Mouse (Mus musculus) neutrophil, adult 83 days (primary cell): Measurements from ENCODE around the gene Spryd7. TPM values are rescaled to one million over a fixed set of nuclear protein-coding genes. Genes with fewer than 3 reads are reported as not detected.

Experiments used
- total RNA-seq, 2 experiments: library from RNA; stranded (reverse); gene quantifications; one replicate each; pipeline ENCODE4 v1.2.4; 2023

Spryd7 gene
- 1 to 10 TPM; 2.0 to 3.1 TPM for total RNA-seq

DNA sequence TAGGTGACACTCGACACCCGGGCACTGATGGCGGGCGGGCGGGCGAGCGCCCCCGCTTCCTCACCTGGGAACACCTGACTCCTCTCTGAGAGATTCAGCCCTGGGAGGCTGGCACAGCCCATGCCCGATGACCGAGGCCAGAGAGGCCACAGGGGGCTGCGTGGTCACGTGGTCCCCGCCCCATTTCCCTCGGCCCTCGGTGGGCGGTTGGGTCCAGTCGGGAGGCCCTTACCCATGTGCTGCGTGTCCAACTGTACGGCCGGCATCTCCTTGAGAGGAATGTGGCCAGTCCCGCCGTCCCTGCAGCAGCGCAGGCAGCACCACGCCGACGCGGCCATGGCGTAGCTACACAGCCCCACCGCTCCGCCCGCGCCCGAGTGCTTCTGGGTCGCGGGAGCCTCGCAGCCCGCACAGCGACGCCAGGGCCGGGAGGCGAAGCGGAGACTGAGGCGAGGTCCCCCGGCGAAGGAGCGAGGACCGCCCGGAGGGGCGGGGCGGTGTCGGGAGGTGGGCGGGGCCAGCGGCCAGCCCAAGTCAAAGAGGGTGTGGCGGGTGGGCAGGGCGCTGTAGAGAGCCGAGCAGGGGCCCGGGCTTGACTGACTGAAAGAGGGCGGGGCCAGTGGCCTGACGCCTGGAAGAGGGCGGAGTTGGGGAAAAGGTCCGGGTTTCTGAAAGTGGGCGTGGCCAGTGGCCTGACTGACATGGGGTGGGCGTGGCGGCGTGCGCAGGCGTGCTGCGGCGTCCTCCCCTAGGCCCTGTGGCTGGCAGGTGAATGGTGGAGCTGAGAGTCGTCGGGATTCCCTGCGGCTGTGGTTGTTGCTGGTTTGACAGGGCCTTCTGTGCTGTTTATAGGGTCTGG, at the start of gene Spryd7:
Gene Spryd7 (minus strand): TSS at position 598 of the 859 bp plus-strand sequence.

DNA sequence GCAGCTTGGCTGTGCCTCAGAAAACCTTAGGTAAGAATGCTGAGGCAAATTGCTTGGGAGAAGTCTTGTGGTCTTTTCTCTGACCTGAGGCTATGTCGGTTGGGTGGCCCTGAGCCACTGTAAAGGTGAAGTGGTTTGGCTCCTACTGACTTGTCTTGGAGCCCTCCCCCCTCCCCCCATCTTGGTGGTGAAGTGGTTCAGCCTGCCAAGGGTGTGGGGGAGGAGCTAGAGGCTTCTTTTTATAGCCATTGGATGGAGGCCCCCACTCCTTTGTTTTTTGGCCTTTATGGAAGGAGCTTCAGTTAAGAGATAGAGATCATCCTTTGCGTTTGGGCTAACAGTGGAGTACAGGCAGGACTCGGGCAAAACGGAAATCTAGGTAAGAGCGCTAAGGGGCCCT, 41.3 kb upstream of the Spryd7 start, which contains the start of gene Trim13:
Gene Trim13 (plus strand): TSS at position 280 of the 400 bp plus-strand sequence.

Other genes starting within 250 kb of the Spryd7 start
- 10 to 100 TPM; 66.4 to 73.6 TPM for gene Arl11, start 247.1 kb downstream of the Spryd7 start, total RNA-seq
- 1 to 10 TPM in 1 of 2 experiments, under 1 TPM in 1; 0.99 to 1.0 TPM for gene Ebpl, start 196.4 kb downstream of the Spryd7 start, total RNA-seq
- gene Kpna3, start 117.0 kb downstream of the Spryd7 start, total RNA-seq, result 10 to 100 TPM; 18.5 to 23.2 TPM
- 1 to 10 TPM; 1.3 to 1.6 TPM for gene Trim13, start 41.4 kb upstream of the Spryd7 start, total RNA-seq
- not detected for gene Kcnrg, start 50.6 kb upstream of the Spryd7 start, total RNA-seq